Mouse (Mus musculus): ENCODE results near the gene Eef1akmt3. TPM values are rescaled to one million over a fixed set of nuclear protein-coding genes. Genes with fewer than 3 reads are reported as not detected.

Eef1akmt3 gene
- 0.95 and 1.1 TPM in 2 replicates for polyA plus RNA-seq (2012; rRNA removed)

GRCm38 (mm10) chr10:127041274-127041766, at the start of gene Eef1akmt3, which contains the start of gene Mettl1:
TSS of gene Eef1akmt3 (minus strand) at chr10:127041513.
TSS of gene Mettl1 (plus strand) at chr10:127041414.

GRCm38 (mm10) chr10:127075080-127075479, 33.8 kb upstream of the Eef1akmt3 start, which contains the start of gene Agap2:
TSS of gene Agap2 (plus strand) at chr10:127075284.

GRCm38 (mm10) chr10:127070190-127071121, 29.1 kb upstream of the Eef1akmt3 start, which contains the start of gene Tspan31:
TSS of gene Tspan31 (minus strand) at chr10:127070264.

GRCm38 (mm10) chr10:127063239-127063872, 22.0 kb upstream of the Eef1akmt3 start, which contains the start of gene Cdk4:
TSS of gene Cdk4 (plus strand) at chr10:127063534.

GRCm38 (mm10) chr10:127059968-127060916, 18.9 kb upstream of the Eef1akmt3 start, which contains the start of gene March9:
TSS of gene March9 (minus strand) at chr10:127060184.

GRCm38 (mm10) chr10:127047954-127048353, 6.6 kb upstream of the Eef1akmt3 start, which contains the start of gene Cyp27b1:
TSS of gene Cyp27b1 (plus strand) at chr10:127048250.

GRCm38 (mm10) chr10:127030336-127031296, 10.7 kb downstream of the Eef1akmt3 start, which contains the start of gene Tsfm:
TSS of gene Tsfm (minus strand) at chr10:127030840.

GRCm38 (mm10) chr10:127000529-127000928, 40.8 kb downstream of the Eef1akmt3 start, which contains the start of gene Avil:
TSS of gene Avil (plus strand) at chr10:127000709.

Other genes starting within 250 kb of the Eef1akmt3 start
- 13.9 and 15.1 TPM in 2 replicates for gene Atp23, start 140.2 kb downstream of the Eef1akmt3 start, polyA plus RNA-seq (2012; rRNA removed)
- gene Ctdsp2, start 62.8 kb downstream of the Eef1akmt3 start, polyA plus RNA-seq (2012; rRNA removed): 152 and 173 TPM in 2 replicates
- gene Avil, start 40.8 kb downstream of the Eef1akmt3 start, polyA plus RNA-seq (2012; rRNA removed): 0.09 and 0.25 TPM in 2 replicates
- 53.1 and 69.5 TPM in 2 replicates for gene Tsfm, start 10.7 kb downstream of the Eef1akmt3 start, polyA plus RNA-seq (2012; rRNA removed)
- 29.7 and 33.5 TPM in 2 replicates for gene Mettl1, start 99 bp downstream of the Eef1akmt3 start, polyA plus RNA-seq (2012; rRNA removed)
- 0.64 and 0.89 TPM in 2 replicates for gene Cyp27b1, start 6.7 kb upstream of the Eef1akmt3 start, polyA plus RNA-seq (2012; rRNA removed)
- 19.1 and 27.0 TPM in 2 replicates for gene March9, start 18.7 kb upstream of the Eef1akmt3 start, polyA plus RNA-seq (2012; rRNA removed)
- 382 and 484 TPM in 2 replicates for gene Cdk4, start 22.0 kb upstream of the Eef1akmt3 start, polyA plus RNA-seq (2012; rRNA removed)
- gene Tspan31, start 28.8 kb upstream of the Eef1akmt3 start, polyA plus RNA-seq (2012; rRNA removed): 105 and 119 TPM in 2 replicates
- gene Agap2, start 33.8 kb upstream of the Eef1akmt3 start, polyA plus RNA-seq (2012; rRNA removed): 18.0 and 26.2 TPM in 2 replicates
- gene Os9, start 79.6 kb upstream of the Eef1akmt3 start, polyA plus RNA-seq (2012; rRNA removed): 72.1 and 89.3 TPM in 2 replicates
- 11.4 and 16.1 TPM in 2 replicates for gene B4galnt1, start 123.7 kb upstream of the Eef1akmt3 start, polyA plus RNA-seq (2012; rRNA removed)
- gene Slc26a10, start 139.1 kb upstream of the Eef1akmt3 start, polyA plus RNA-seq (2012; rRNA removed): 2.0 and 2.7 TPM in 2 replicates
- gene Arhgef25, start 148.6 kb upstream of the Eef1akmt3 start, polyA plus RNA-seq (2012; rRNA removed): 71.4 and 75.9 TPM in 2 replicates
- gene Dtx3, start 154.2 kb upstream of the Eef1akmt3 start, polyA plus RNA-seq (2012; rRNA removed): 262 and 306 TPM in 2 replicates
- 32.8 and 34.9 TPM in 2 replicates for gene Pip4k2c, start 170.1 kb upstream of the Eef1akmt3 start, polyA plus RNA-seq (2012; rRNA removed)
- gene Kif5a, start 221.8 kb upstream of the Eef1akmt3 start, polyA plus RNA-seq (2012; rRNA removed): 6.4 and 7.0 TPM in 2 replicates
- 245 and 250 TPM in 2 replicates for gene Dctn2, start 224.9 kb upstream of the Eef1akmt3 start, polyA plus RNA-seq (2012; rRNA removed)
- 51.3 and 61.2 TPM in 2 replicates for gene Mbd6, start 247.5 kb upstream of the Eef1akmt3 start, polyA plus RNA-seq (2012; rRNA removed)

Measured in ovary, adult 2 months (tissue).